Mouse (Mus musculus) yolk sac, embryonic 10.5 days (tissue): ENCODE data around the gene BC061237.
"Not testable (repeated sequence)": the region's sequence is repeated elsewhere in the genome, so short reads cannot be mapped to it uniquely, and the experiment has no call there.

Source experiments
- DNase-seq: peaks from one replicate; pipeline ENCODE4 v3.0.0-alpha.2; 2017; ENCODE audit warnings: low spot score

BC061237 gene

GRCm38 (mm10) chr14:44492163-44492562, at the start of gene BC061237:
Gene BC061237 (plus strand): TSS chr14:44492463.
- DNase-seq, result not testable (repeated sequence)

- DNase-seq, result not testable (repeated sequence)
Measured at GRCm38 (mm10) chr14:44517976-44518375, 25.7 kb downstream of the BC061237 start, which contains the start of gene Gm17093. Gene Gm17093 (plus strand): TSS chr14:44518276.

GRCm38 (mm10) chr14:44547961-44548360, 55.7 kb downstream of the BC061237 start:
- peak; percentile 4 for DNase-seq
